Mouse (Mus musculus): Measurements from ENCODE around the gene Inf2.

DNA sequence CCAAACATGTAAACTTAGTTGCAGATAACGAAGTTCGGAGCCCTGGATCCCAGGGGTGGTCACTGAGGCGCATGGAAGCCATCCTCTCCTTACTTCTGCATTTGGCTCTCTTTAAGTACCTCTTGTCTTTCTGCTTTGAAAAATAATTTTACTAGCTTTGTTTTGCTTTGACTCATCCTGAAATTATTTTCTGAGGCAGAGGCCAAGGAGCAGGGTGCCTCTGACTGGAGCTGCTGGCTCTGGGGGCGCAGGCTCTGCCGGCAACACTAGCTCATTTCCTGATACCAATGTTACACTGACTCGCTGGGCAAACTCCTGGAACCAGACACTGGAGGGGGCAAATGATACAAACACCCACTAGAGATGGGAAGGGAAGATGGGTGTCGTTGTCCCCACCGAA lies 8.7 kb upstream of the Inf2 start:
- TF ChIP-seq CTCF (IDR thresholded peaks at IDR 0.05; ENCODE audit: low read depth), result no peak
- TF ChIP-seq EP300 (IDR thresholded peaks at IDR 0.05; ENCODE audit: low read depth), result no peak
